Mouse (Mus musculus): ENCODE results near the gene Nln.

Nln gene

GRCm38 (mm10) chr13:104070703-104071102 lies 38.7 kb downstream of the Nln start:
- no peak for TF ChIP-seq GATA4 (IDR thresholded peaks at IDR 0.05; ENCODE audit: insufficient replicate concordance, low read length)

- TF ChIP-seq GATA4 (IDR thresholded peaks at IDR 0.05; ENCODE audit: insufficient replicate concordance, low read length) = no peak
Observed at GRCm38 (mm10) chr13:104069216-104069615, 40.2 kb downstream of the Nln start.

GRCm38 (mm10) chr13:104065649-104066347 lies 43.6 kb downstream of the Nln start:
- TF ChIP-seq GATA4 (IDR thresholded peaks at IDR 0.05; ENCODE audit: insufficient replicate concordance, low read length) = no peak

GRCm38 (mm10) chr13:104063061-104063460 lies 46.4 kb downstream of the Nln start:
- no peak for TF ChIP-seq GATA4 (IDR thresholded peaks at IDR 0.05; ENCODE audit: insufficient replicate concordance, low read length)

GRCm38 (mm10) chr13:104061975-104062750 lies 47.3 kb downstream of the Nln start:
- TF ChIP-seq GATA4 (IDR thresholded peaks at IDR 0.05; ENCODE audit: insufficient replicate concordance, low read length) = no peak

GRCm38 (mm10) chr13:104060231-104060630 lies 49.2 kb downstream of the Nln start:
- no peak for TF ChIP-seq GATA4 (IDR thresholded peaks at IDR 0.05; ENCODE audit: insufficient replicate concordance, low read length)

GRCm38 (mm10) chr13:104059536-104059935 lies 49.9 kb downstream of the Nln start:
- no peak for TF ChIP-seq GATA4 (IDR thresholded peaks at IDR 0.05; ENCODE audit: insufficient replicate concordance, low read length)

- TF ChIP-seq GATA4 (IDR thresholded peaks at IDR 0.05; ENCODE audit: insufficient replicate concordance, low read length) = no peak
Observed at GRCm38 (mm10) chr13:104058761-104059160, 50.7 kb downstream of the Nln start.

GRCm38 (mm10) chr13:104052271-104052753 lies 57.1 kb downstream of the Nln start:
- no peak for TF ChIP-seq GATA4 (IDR thresholded peaks at IDR 0.05; ENCODE audit: insufficient replicate concordance, low read length)

GRCm38 (mm10) chr13:104048835-104049234 lies 60.6 kb downstream of the Nln start:
- TF ChIP-seq GATA4 (IDR thresholded peaks at IDR 0.05; ENCODE audit: insufficient replicate concordance, low read length) = no peak

- no peak for TF ChIP-seq GATA4 (IDR thresholded peaks at IDR 0.05; ENCODE audit: insufficient replicate concordance, low read length)
Observed at GRCm38 (mm10) chr13:104045108-104045507, 64.3 kb downstream of the Nln start.

- no peak; the same call in 1 of the 2 replicates for TF ChIP-seq GATA4 (IDR thresholded peaks at IDR 0.05; ENCODE audit: insufficient replicate concordance, low read length)
Observed at GRCm38 (mm10) chr13:104044332-104044731, 65.1 kb downstream of the Nln start.

- TF ChIP-seq GATA4 (IDR thresholded peaks at IDR 0.05; ENCODE audit: insufficient replicate concordance, low read length) = no peak
Observed at GRCm38 (mm10) chr13:104042738-104043137, 66.7 kb downstream of the Nln start.

GRCm38 (mm10) chr13:104041481-104041880 lies 67.9 kb downstream of the Nln start:
- no peak for TF ChIP-seq GATA4 (IDR thresholded peaks at IDR 0.05; ENCODE audit: insufficient replicate concordance, low read length)

- TF ChIP-seq GATA4 (IDR thresholded peaks at IDR 0.05; ENCODE audit: insufficient replicate concordance, low read length) = no peak
Observed at GRCm38 (mm10) chr13:104040950-104041349, 68.5 kb downstream of the Nln start.

- no peak for TF ChIP-seq GATA4 (IDR thresholded peaks at IDR 0.05; ENCODE audit: insufficient replicate concordance, low read length)
Observed at GRCm38 (mm10) chr13:104039861-104040260, 69.6 kb downstream of the Nln start.

Measured in liver, adult (tissue).